Mouse (Mus musculus) embryonic facial prominence, embryonic 10.5 days (tissue): Measurements from ENCODE around the gene Rabepk. TPM values are rescaled to one million over a fixed set of nuclear protein-coding genes. Genes with fewer than 3 reads are reported as not detected.
"Not testable (repeated sequence)": the region's sequence is repeated elsewhere in the genome, so short reads cannot be mapped to it uniquely, and the experiment has no call there.

Experiments
- DNase-seq: peaks from one replicate; pipeline ENCODE4 v3.0.0-alpha.2; 2017; ENCODE audit warnings: low spot score
- H3K27ac ChIP-seq: fragments of 300-500 bp; sonication (generic); replicated peaks from 2 replicates; pipeline ENCODE4 v1.5.1; 2016; ENCODE audit warnings: mild to moderate bottlenecking
- H3K27me3 ChIP-seq: fragments of 300-500 bp; sonication (generic); replicated peaks from 2 replicates; pipeline ENCODE4 v1.6.1; 2016; ENCODE audit warnings: low read depth, mild to moderate bottlenecking; ENCODE audit not compliant: poor library complexity, severe bottlenecking
- H3K36me3 ChIP-seq: fragments of 300-500 bp; sonication (generic); replicated peaks from 2 replicates; pipeline ENCODE4 v1.6.1; 2016; ENCODE audit warnings: mild to moderate bottlenecking, moderate library complexity
- H3K4me1 ChIP-seq: fragments of 300-500 bp; sonication (generic); 2 replicates; pipeline ENCODE4 v1.6.1; 2016
- H3K4me3 ChIP-seq: fragments of 300-500 bp; sonication (generic); 2 replicates; pipeline ENCODE4 v1.5.1; 2016; ENCODE audit warnings: mild to moderate bottlenecking, moderate library complexity
- H3K9me3 ChIP-seq: fragments of 300-500 bp; sonication (generic); 2 replicates; pipeline ENCODE4 v1.6.1; 2016; ENCODE audit warnings: mild to moderate bottlenecking
- WGBS: fragments of 180-500 bp; shearing (Covaris S2); methylation state at CpG from one replicate; pipeline ENCODE4 v1.1.7; 2016; 5-methylcytosine and 5-hydroxymethylcytosine counted together
- polyA plus RNA-seq: library from polyadenylated mRNA; unstranded; fragments of >200 nt; fragmentation: Nextera tagmentation; extraction: Ambion mirVana; gene quantifications from 2 replicates; pipeline ENCODE4 v1.2.1, GENCODE M21; 2016

The Rabepk gene
- polyA plus RNA-seq, 1 experiment from 2014 or later, result 39.3 TPM

- peak; percentile 43 for DNase-seq
- peaks cover 34% of the 10 kb centered on the region for H3K4me1 ChIP-seq
- under 1% methylated on average over 32 of the region's 32 CpGs for WGBS
Observed at GRCm38 (mm10) chr2:34802565-34803245, 3.0 kb upstream of the Rabepk start.

GRCm38 (mm10) chr2:34801516-34802482 lies 2.1 kb upstream of the Rabepk start:
- Histone ChIP-seq H3K36me3 (peaks cover 33% of the 10 kb centered on the region), H3K4me3 (peak overlapping the region; percentile 69), H3K4me1 (peaks cover 34% of the 10 kb centered on the region), H3K27me3 (no peaks in the 10 kb centered on the region), H3K9me3 (no peaks in the 10 kb centered on the region), H3K27ac (peak overlapping the region; percentile 90)
- WGBS, result 5% methylated on average over 39 of the region's 39 CpGs
- peak; percentile 98 for DNase-seq

More at GRCm38 (mm10) chr2:34802565-34803245, 3.0 kb upstream of the Rabepk start:
- peak overlapping the region; percentile 69 for H3K4me3 ChIP-seq
- not testable (repeated sequence) for H3K27me3 ChIP-seq, H3K9me3 ChIP-seq
- peaks cover 39% of the 10 kb centered on the region for H3K36me3 ChIP-seq
- H3K27ac ChIP-seq, result peak overlapping the region; percentile 90

GRCm38 (mm10) chr2:34800371-34800770 lies 659 bp upstream of the Rabepk start:
- no peak for DNase-seq
- WGBS, result 80% methylated on average over 7 of the region's 7 CpGs
- Histone ChIP-seq H3K9me3 (no peaks in the 10 kb centered on the region), H3K27ac (no peak overlapping the region), H3K27me3 (no peaks in the 10 kb centered on the region), H3K4me1 (peaks cover 34% of the 10 kb centered on the region), H3K4me3 (peak overlapping the region; percentile 79), H3K36me3 (peaks cover 33% of the 10 kb centered on the region)

GRCm38 (mm10) chr2:34795426-34795825 lies 4.3 kb downstream of the Rabepk start:
- peaks cover 16% of the 10 kb centered on the region for H3K4me1 ChIP-seq

GRCm38 (mm10) chr2:34794511-34794910 lies 5.2 kb downstream of the Rabepk start:
- no peak for DNase-seq
- Histone ChIP-seq H3K36me3 (peaks cover 54% of the 10 kb centered on the region), H3K9me3 (no peaks in the 10 kb centered on the region), H3K27me3 (no peaks in the 10 kb centered on the region), H3K4me3 (no peak overlapping the region), H3K4me1 (peaks cover 10% of the 10 kb centered on the region), H3K27ac (no peak overlapping the region)
- WGBS, result 88% methylated on average over 2 of the region's 2 CpGs

More at GRCm38 (mm10) chr2:34795426-34795825, 4.3 kb downstream of the Rabepk start:
- Histone ChIP-seq H3K9me3 (no peaks in the 10 kb centered on the region), H3K4me3 (no peak overlapping the region), H3K27ac (no peak overlapping the region), H3K36me3 (peaks cover 46% of the 10 kb centered on the region), H3K27me3 (no peaks in the 10 kb centered on the region)
- 92% methylated on average over 7 of the region's 7 CpGs for WGBS
- no peak for DNase-seq

- not testable (repeated sequence) for H3K27ac ChIP-seq, DNase-seq, H3K9me3 ChIP-seq, H3K4me1 ChIP-seq, H3K27me3 ChIP-seq, H3K4me3 ChIP-seq
- peaks cover 70% of the 10 kb centered on the region for H3K36me3 ChIP-seq
- 87% methylated on average over 2 of the region's 2 CpGs for WGBS
Observed at GRCm38 (mm10) chr2:34792543-34792942, 7.2 kb downstream of the Rabepk start.

GRCm38 (mm10) chr2:34790282-34790681 lies 9.4 kb downstream of the Rabepk start:
- Histone ChIP-seq H3K4me3 (no peak overlapping the region), H3K4me1 (no peaks in the 10 kb centered on the region), H3K9me3 (no peaks in the 10 kb centered on the region), H3K27me3 (no peaks in the 10 kb centered on the region), H3K27ac (no peak overlapping the region), H3K36me3 (peaks cover 72% of the 10 kb centered on the region)
- no peak for DNase-seq
- WGBS, result 95% methylated on average over 8 of the region's 8 CpGs

- no peak overlapping the region for H3K27ac ChIP-seq
- H3K4me1 ChIP-seq, result no peaks in the 10 kb centered on the region
- peaks cover 92% of the 10 kb centered on the region for H3K36me3 ChIP-seq
- WGBS, result 81% methylated on average over 2 of the region's 2 CpGs
- no peak overlapping the region for H3K4me3 ChIP-seq
- no peaks in the 10 kb centered on the region for H3K27me3 ChIP-seq
- DNase-seq, result peak; percentile 50
- H3K9me3 ChIP-seq, result no peaks in the 10 kb centered on the region
Observed at GRCm38 (mm10) chr2:34784085-34784484, 15.6 kb downstream of the Rabepk start.

GRCm38 (mm10) chr2:34783064-34784020 lies 16.4 kb downstream of the Rabepk start:
- no peak overlapping the region for H3K27ac ChIP-seq
- H3K4me3 ChIP-seq, result no peak overlapping the region
- no peaks in the 10 kb centered on the region for H3K4me1 ChIP-seq
- H3K27me3 ChIP-seq, result no peaks in the 10 kb centered on the region
- H3K36me3 ChIP-seq, result peaks cover 92% of the 10 kb centered on the region
- WGBS, result 93% methylated on average over 14 of the region's 14 CpGs
- no peak for DNase-seq
- H3K9me3 ChIP-seq, result no peaks in the 10 kb centered on the region

GRCm38 (mm10) chr2:34777237-34777868 lies 22.4 kb downstream of the Rabepk start:
- H3K4me3 ChIP-seq, result peak overlapping the region; percentile 79
- WGBS, result 77% methylated on average over 1 of the region's 1 CpGs
- peaks cover 40% of the 10 kb centered on the region for H3K4me1 ChIP-seq
- no peaks in the 10 kb centered on the region for H3K9me3 ChIP-seq
- no peaks in the 10 kb centered on the region for H3K27me3 ChIP-seq
- H3K27ac ChIP-seq, result no peak overlapping the region
- DNase-seq, result no peak
- H3K36me3 ChIP-seq, result peaks cover 95% of the 10 kb centered on the region

GRCm38 (mm10) chr2:34774493-34774892 lies 25.2 kb downstream of the Rabepk start:
- no peaks in the 10 kb centered on the region for H3K9me3 ChIP-seq
- H3K27me3 ChIP-seq, result no peaks in the 10 kb centered on the region
- WGBS, result 90% methylated on average over 6 of the region's 6 CpGs
- H3K4me3 ChIP-seq, result peak overlapping the region; percentile 79
- peaks cover 73% of the 10 kb centered on the region for H3K36me3 ChIP-seq
- peaks cover 46% of the 10 kb centered on the region for H3K4me1 ChIP-seq
- H3K27ac ChIP-seq, result no peak overlapping the region
- no peak for DNase-seq
